Mouse (Mus musculus) cerebellum, adult 8-10 months (tissue): ENCODE data around the gene Cfdp1.
"Not testable (repeated sequence)": the region's sequence is repeated elsewhere in the genome, so short reads cannot be mapped to it uniquely, and the experiment has no call there.

Experiments
- DNase-seq: peaks from one replicate; pipeline ENCODE4 v3.0.0; 2022

Gene Cfdp1

GRCm38 (mm10) chr8:111853219-111853618 is 872 bp downstream of the Cfdp1 start:
- DNase-seq: not testable (repeated sequence)

DNA sequence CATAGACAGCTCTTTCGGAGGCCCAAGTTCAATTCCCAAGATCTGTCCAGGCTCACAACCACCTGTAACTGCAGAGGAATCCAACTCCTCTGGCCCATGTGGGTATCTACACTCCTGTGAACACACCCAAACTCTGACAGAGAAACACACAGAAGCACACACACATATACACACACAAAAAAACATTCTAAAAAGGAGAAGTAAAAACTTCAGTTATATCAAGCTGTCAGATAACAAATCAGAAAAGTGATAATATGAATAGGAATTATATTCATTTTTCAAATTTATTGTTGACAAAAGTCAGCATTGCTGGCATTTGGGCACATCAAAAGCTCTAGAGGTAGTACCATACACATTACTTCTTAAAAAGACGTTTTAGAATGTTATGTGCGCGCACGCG is 7.3 kb downstream of the Cfdp1 start:
- DNase-seq: no peak

- no peak for DNase-seq
These were observed 18.6 kb downstream of the Cfdp1 start for GRCm38 (mm10) chr8:111835540-111835939.

DNA sequence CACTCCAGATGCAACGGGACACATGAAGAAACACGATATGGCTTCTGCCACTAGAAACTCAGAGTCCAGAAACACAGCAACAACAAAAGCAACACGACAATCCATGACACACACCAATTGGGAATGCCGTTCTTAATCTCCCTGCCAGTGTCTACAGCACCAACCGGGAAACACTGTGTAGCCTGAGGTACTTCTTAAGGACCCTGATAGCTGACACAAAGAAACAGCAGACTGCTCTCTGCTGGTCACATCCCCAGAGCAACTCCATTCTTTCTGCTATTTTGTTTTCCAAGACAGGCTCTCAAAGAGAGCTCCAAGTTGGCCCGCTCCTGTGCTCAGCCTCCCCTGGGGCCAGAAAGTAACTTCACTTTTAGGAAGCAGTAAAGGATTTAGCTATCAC is 20.1 kb downstream of the Cfdp1 start:
- DNase-seq: no peak

DNA sequence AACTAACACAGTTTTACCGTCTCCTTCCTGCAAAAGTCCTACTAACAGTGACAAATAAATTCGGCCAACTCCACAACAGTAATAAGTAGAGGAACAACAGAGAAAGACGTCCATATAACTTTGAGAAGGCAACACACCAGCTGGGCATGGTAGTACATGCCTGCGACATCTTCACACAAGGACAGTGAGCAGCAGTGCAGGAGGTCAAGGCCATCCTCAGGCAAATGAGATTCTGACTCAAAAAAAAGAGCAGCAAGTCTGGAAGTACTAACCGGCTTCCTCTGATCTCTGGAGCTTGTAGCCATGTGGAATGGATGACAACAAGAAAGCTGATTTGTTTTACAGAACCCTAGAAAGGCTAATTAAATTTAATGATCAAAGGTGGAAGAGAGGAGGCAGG is 21.1 kb downstream of the Cfdp1 start:
- no peak for DNase-seq

DNA sequence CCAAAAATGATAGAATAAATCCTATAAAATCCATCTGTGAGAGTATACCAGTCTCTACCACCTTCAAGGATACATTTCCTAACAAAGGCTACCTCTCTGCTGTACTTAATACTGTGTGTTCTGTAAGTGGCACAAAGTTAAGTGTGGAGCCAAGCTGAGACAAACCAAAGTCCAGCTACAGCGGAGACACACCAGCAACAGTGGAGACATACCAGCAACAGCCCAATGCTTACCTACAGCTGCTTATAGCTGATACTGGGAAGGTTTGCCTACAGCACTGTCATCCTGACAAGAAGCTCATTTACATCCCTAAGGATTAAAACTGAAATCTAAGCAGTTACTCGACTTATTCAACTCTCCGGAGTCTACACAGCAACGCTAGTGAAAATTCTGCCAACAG is 22.1 kb downstream of the Cfdp1 start:
- DNase-seq: no peak

DNA sequence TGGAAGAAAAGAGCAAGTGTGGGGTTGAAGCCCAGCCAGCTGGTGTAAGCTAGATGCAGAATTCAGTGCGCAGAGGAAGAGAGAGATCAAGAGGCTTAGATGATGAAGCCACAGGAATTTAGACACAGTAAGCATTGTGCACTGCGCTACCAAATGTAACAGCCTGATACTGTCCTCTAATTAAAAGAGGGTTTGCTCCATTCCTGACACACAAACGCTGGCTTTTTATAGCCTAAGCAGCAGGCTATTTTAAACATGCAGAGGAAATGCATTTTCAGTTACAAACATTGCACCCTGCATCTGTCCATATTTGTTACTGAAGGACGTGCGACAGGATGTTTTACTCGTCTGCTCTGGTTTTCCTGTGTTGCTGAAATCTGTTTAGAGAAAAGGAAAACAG is 25.5 kb downstream of the Cfdp1 start:
- DNase-seq: no peak

GRCm38 (mm10) chr8:111825219-111825618 is 28.9 kb downstream of the Cfdp1 start:
- peak; percentile 20 for DNase-seq

DNA sequence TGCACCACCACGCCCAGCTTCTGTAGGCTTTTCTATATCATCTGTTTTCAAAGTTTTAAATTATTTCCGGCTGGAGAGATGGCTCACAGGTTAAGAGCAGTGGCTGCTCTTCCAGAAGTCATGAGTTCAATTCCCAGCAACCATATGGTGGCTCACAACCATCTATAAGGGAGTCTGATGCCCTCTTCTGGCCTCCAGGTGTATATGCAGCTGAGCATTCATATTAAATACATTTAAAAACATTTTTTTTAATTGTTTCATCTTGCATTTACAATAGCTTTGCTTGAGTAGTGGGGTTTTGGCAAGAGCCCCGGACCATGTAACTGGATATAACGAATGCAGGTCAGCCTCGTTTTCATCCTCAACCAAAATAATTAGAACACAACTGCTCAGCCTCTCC is 29.8 kb downstream of the Cfdp1 start:
- DNase-seq: no peak

DNA sequence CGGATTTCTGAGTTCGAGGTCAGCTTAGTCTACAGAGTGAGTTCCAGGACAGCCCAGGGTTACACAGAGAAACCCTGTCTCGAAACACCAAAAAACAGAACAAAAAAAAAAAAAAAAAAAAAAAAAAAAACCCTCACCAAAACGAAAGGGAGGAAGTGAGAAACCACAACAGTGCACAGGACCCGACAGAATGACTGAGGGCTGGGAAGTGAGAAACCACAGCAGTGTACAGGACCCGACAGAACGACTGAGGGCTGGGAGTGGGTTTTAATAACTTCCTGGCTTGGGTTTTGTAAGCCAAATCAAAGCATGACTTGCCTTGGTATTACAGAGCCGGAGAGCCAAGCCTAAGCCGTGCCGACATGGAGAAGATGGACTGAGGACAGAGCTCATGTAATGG is 32.9 kb downstream of the Cfdp1 start:
- DNase-seq: no peak

GRCm38 (mm10) chr8:111820691-111821090 is 33.4 kb downstream of the Cfdp1 start:
- no peak for DNase-seq

DNA sequence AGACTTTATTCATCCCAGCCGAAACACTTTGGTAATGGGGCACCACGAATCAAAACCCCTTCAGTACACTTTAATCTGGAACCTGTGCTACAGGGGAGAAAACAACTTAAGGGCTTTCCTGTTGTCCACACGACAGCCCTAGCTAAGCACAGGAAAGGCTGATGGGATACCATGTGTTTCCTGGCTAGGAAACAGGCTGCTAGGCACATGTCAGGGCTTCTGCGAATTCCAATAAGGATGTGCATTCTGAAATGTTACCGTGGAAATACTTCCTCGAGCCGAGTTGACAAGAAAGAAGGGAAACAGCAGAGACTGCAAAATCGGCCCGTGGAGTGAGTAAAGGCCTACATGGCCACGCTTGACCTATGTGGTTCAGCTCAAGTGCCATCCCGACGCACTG is 34.1 kb downstream of the Cfdp1 start:
- DNase-seq: no peak

GRCm38 (mm10) chr8:111818556-111818955 is 35.5 kb downstream of the Cfdp1 start:
- DNase-seq: no peak

DNA sequence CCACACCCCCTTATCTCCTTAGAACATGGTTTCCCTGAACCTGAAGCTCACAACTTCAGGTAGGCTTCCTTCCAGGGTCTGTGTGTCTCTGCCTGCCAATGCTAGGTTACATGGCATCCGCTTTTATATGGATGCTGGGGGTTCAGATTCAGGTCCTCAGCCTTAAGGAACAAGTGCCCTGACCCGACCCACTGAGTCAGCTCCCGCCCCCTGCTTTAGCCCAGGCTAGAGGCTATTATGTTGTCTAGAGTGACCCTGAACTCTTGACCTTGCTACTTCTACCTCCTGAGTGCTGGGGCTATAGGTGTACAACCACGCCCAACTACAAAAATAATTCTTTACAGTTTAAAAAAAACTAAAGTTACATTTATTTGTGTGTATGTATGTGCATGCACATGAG is 39.0 kb downstream of the Cfdp1 start:
- no peak for DNase-seq

- no peak for DNase-seq
These were observed 40.3 kb downstream of the Cfdp1 start for GRCm38 (mm10) chr8:111813818-111814217.

DNA sequence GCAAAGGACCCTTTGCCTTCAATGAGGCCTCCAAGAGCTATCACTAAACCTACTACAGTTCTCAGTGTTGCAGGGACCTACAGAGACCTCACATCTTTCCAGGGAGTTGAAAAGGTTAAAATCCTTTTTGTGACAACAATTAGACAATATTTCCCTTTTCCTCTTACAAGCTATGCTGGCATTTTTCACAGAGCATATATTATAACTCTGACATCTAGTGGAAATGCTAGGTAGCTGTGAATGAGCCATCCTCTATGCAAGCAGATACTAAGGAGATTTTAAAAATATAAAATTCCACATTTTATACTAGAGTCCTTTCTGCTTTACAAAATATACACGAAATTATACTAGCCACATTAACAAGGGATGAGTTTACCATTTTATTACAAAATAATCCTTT is 41.3 kb downstream of the Cfdp1 start:
- no peak for DNase-seq

GRCm38 (mm10) chr8:111810656-111811336 is 43.3 kb downstream of the Cfdp1 start:
- no peak for DNase-seq

DNA sequence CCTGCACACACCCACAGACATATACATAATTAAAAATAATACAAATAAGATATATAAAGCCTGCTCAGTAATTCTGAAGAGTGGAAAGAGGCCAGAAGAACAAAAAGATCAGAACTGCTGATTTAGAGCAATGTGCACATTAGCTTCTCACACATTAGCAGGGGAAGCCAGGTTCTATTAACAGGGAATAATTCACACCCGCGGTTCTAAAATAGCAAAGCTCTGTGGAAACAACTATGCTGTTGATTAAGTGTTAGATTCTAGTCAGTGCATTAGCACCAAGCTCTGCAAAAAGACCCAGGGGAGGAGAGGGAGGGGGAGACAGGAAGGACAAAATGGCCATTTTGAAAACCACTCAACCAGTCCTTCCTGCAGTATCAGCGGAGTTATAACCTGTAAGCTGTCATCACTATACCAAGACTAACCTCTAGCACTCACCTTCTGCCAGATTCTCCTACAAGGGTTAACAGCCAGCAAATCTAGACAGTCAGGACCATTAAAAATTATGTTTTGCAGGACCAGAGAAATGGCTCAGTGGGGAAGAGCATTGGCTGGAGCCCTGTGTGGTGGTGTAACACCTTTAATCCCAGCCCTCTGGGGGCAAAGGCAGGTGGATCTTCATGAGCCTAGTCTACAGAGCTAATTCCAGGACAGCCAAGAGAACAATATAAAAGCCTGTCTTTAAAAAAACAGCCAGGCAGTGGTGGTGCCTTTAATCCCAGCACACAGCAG is 45.0 kb downstream of the Cfdp1 start:
- no peak for DNase-seq

- DNase-seq: no peak
These were observed 46.1 kb downstream of the Cfdp1 start for GRCm38 (mm10) chr8:111808006-111808405.

GRCm38 (mm10) chr8:111803362-111803761 is 50.7 kb downstream of the Cfdp1 start:
- DNase-seq: no peak

DNA sequence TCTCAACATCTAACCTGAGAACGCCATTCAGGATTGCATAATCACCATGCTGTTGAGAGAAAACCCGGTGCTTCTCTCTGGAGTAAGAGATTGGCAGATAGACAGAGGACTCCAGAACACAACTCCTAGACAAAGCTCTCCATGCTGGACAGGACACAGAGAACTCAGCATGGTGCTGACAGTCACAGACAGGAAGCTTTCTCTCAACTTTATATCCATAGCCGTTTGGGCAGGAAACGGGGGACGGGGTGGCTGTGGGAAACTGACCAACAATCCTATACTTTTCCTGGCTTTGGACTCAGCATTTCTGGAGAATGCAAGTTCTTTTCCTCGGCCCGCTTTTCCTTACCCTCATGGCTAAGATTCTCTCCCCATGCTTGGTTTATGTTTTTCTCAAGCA is 51.8 kb downstream of the Cfdp1 start:
- no peak for DNase-seq

- no peak for DNase-seq
These were observed 52.6 kb downstream of the Cfdp1 start for GRCm38 (mm10) chr8:111801456-111801855.

DNA sequence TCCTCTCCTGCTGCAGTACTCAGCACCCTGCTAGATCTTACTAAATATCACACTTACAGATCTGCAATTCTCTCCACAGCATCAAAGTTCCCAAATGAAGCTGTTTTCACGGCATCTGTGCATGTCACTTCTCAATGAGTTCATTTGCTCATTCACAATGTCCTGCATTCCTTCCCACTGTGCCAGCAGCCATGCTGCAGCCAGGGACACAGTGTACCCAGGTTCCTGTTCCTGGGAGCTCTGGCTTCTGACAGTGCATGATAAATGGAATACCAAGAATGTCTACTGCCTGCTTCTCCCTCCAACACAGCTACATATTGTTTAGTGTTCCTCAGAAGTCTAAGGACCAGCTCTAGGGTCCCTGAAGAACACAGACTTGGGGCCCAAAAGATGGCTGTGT is 57.6 kb downstream of the Cfdp1 start:
- no peak for DNase-seq

- no peak for DNase-seq
These were observed 60.7 kb downstream of the Cfdp1 start for GRCm38 (mm10) chr8:111793324-111793917.
